Mouse (Mus musculus): ENCODE data around the gene Sypl2.
"Not testable (repeated sequence)": the region's sequence is repeated elsewhere in the genome, so short reads cannot be mapped to it uniquely, and the experiment has no call there.

The Sypl2 gene

GRCm38 (mm10) chr3:108226558-108227350 lies at the start of gene Sypl2:
Sypl2 (minus strand) TSS chr3:108226648.
- no peak for DNase-seq (ENCODE audit: low spot score in 2 of 2)

- no peak for DNase-seq (ENCODE audit: low spot score in 2 of 2)
These were observed 32.9 kb upstream of the Sypl2 start for GRCm38 (mm10) chr3:108259319-108259718.

- DNase-seq (ENCODE audit: low spot score in 2 of 2) = no peak
These were observed 31.5 kb upstream of the Sypl2 start for GRCm38 (mm10) chr3:108257831-108258500.

- DNase-seq (ENCODE audit: low spot score in 2 of 2) = peak; percentile 89 to 97
These were observed 30.5 kb upstream of the Sypl2 start, which contains the start of gene Psma5 for GRCm38 (mm10) chr3:108256719-108257637. Psma5 (plus strand) TSS chr3:108256926.

- DNase-seq (ENCODE audit: low spot score in 2 of 2) = no peak
These were observed 20.4 kb upstream of the Sypl2 start for GRCm38 (mm10) chr3:108246857-108247256.

GRCm38 (mm10) chr3:108241243-108241839 lies 14.9 kb upstream of the Sypl2 start:
- DNase-seq (ENCODE audit: low spot score in 2 of 2) = no peak

GRCm38 (mm10) chr3:108237474-108238102 lies 11.1 kb upstream of the Sypl2 start:
- DNase-seq (ENCODE audit: low spot score in 2 of 2) = not testable (repeated sequence)

GRCm38 (mm10) chr3:108231646-108232045 lies 5.2 kb upstream of the Sypl2 start:
- no peak for DNase-seq (ENCODE audit: low spot score in 2 of 2)

- DNase-seq (ENCODE audit: low spot score in 2 of 2) = no peak
These were observed 1.1 kb upstream of the Sypl2 start for GRCm38 (mm10) chr3:108227521-108227920.

GRCm38 (mm10) chr3:108225711-108226557 lies 514 bp downstream of the Sypl2 start:
- no peak for DNase-seq (ENCODE audit: low spot score in 2 of 2)

GRCm38 (mm10) chr3:108220661-108221060 lies 5.8 kb downstream of the Sypl2 start:
- DNase-seq (ENCODE audit: low spot score in 2 of 2) = no peak

GRCm38 (mm10) chr3:108214734-108215133 lies 11.7 kb downstream of the Sypl2 start:
- no peak for DNase-seq (ENCODE audit: low spot score in 2 of 2)

GRCm38 (mm10) chr3:108212406-108212805 lies 14.0 kb downstream of the Sypl2 start:
- DNase-seq (ENCODE audit: low spot score in 2 of 2) = no peak

GRCm38 (mm10) chr3:108211845-108212244 lies 14.6 kb downstream of the Sypl2 start:
- no peak for DNase-seq (ENCODE audit: low spot score in 2 of 2)

GRCm38 (mm10) chr3:108210771-108211139 lies 15.7 kb downstream of the Sypl2 start, which contains the start of gene Atxn7l2:
Atxn7l2 (minus strand) TSS chr3:108210934.
- DNase-seq (ENCODE audit: low spot score in 2 of 2) = no peak

- peak; percentile 81 to 90 for DNase-seq (ENCODE audit: low spot score in 2 of 2)
These were observed 16.3 kb downstream of the Sypl2 start for GRCm38 (mm10) chr3:108209946-108210770.

- DNase-seq (ENCODE audit: low spot score in 2 of 2) = no peak
These were observed 16.9 kb downstream of the Sypl2 start for GRCm38 (mm10) chr3:108209536-108209935.

GRCm38 (mm10) chr3:108209001-108209400 lies 17.4 kb downstream of the Sypl2 start:
- no peak for DNase-seq (ENCODE audit: low spot score in 2 of 2)

- no peak for DNase-seq (ENCODE audit: low spot score in 2 of 2)
These were observed 19.6 kb downstream of the Sypl2 start for GRCm38 (mm10) chr3:108206731-108207375.

Measured in spleen, postnatal 10 days (tissue).